Mouse (Mus musculus): ENCODE data around the gene Maff.

- TF ChIP-seq GATA1 (IDR thresholded peaks at IDR 0.05; ENCODE audit: borderline replicate concordance, low read length): no peak
- TF ChIP-seq FLI1 (IDR thresholded peaks at IDR 0.05; ENCODE audit: low read length): no peak
These were observed 11.3 kb upstream of the Maff start for GRCm38 (mm10) chr15:79335061-79335655.

Data from megakaryocyte, embryonic 14.5 days (primary cell).